Mouse (Mus musculus) ovary, adult 2 months (tissue): ENCODE results near the gene Dapl1. TPM values are rescaled to one million over a fixed set of nuclear protein-coding genes. Genes with fewer than 3 reads are reported as not detected.

Experiments
- polyA plus RNA-seq: library from polyadenylated mRNA; depleted of rRNA; stranded (reverse); fragments of >200 nt; gene quantifications from 2 replicates; pipeline ENCODE4 v1.2.3, GENCODE M21; 2012; rRNA removed

The Dapl1 gene
- not detected in 2 replicates for polyA plus RNA-seq

GRCm38 (mm10) chr2:59484438-59484837, at the start of gene Dapl1:
Gene Dapl1, plus strand, starts transcription at chr2:59484653.

Other genes with a start within 250 kb of the Dapl1 start
- gene Tanc1, start 127.4 kb downstream of the Dapl1 start, polyA plus RNA-seq = 26.4 and 32.1 TPM in 2 replicates